Mouse (Mus musculus) spleen, adult 18-20 months (tissue): ENCODE results near the gene Zglp1.

Source experiments
- DNase-seq, 2 experiments: peaks; one replicate each; pipeline ENCODE4 v3.0.0; 2022; ENCODE audit warnings: mixed read lengths in 2 of 2

Zglp1 gene

DNA sequence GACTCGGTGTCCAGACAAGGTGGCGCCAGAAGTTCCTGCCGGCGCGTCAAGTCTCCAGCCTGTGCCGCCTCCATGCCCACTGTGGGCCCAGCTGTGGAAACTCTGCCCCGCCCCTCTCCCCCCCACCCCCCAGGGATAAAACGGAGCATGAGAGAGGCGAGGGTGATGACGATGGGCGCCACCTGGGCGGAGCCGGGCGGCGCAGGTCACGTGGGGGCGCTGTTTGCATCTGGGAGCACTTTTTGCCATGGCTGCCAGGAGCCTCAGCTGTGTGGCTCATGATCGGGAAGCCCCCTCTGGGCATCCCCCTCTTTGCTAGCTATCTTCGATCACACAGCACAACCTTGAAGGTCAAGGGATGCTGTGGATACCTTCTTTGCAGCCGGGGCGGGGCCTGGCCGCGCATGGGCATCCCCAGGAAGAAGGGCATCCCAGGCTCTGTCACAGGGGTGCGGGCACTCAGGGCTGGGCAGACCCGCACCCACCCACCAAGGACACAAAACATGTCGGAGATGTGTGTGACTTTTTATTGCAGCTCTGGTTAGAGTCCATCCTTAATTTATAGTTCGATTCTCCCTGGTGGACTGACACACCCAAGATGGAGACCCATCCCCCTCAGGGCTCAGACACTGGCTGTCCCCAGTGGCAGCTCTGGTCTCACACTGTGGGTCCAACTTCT is at the start of gene Zglp1:
Gene Zglp1 (minus strand): TSS at position 88 of the 679 bp plus-strand sequence.
- DNase-seq: no peak

DNA sequence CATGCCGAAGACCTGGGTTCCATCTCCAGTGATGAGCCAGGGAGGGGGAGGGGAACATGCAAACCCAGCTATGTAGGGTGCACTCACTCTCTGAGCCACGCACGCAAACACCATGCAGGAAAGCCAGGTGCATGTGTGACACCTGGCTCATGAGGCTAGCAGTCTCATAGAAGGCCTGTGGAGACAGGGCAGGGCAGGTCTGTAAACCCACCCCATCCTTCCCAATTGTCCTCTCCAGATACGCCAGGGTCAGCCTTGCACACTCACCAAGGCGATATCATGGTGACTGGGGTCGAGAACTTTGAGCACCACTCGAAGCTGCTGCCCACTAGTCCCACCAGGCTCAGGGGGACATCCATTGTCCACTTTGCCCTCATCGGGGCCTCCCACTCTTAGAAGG is 48.2 kb upstream of the Zglp1 start:
- no peak for DNase-seq

DNA sequence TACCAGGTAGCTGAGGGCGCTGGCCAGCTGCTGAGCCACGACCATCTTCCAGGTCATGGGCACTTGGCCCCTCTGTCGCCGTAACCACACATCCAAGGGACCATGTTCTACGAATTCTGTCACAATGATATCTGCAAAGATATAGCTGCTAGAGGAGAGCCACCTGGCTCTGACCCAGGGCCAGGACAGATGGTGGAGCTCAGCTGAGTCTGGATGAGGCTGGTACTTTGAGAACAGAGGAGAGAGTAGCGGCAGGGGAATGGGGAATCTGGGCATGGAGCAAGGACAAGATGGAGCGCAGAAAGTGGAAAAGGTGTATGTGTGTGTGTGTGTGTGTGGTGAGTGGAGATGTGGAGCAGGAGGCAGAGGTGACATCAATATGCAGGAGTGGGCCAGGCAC is 47.3 kb upstream of the Zglp1 start:
- no peak for DNase-seq

DNA sequence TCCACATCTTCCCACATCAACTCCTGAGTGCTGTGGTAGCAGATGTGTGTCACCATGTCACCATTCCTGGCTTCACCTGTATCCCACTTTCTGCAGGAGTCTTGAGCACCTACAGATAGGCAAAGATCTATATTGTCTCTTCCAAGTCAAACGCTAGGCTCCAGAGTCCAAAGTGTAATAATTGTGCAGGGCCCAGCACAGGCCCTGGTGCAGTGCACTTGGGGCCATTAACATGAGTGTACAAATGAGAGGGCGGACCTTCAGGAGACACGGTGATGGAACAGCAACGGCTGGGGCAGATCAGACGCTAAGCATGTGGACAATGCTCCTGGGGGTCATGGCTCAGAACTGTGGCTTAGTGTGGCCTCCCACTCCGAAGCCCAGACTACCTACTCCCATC is 46.9 kb upstream of the Zglp1 start:
- no peak for DNase-seq

DNA sequence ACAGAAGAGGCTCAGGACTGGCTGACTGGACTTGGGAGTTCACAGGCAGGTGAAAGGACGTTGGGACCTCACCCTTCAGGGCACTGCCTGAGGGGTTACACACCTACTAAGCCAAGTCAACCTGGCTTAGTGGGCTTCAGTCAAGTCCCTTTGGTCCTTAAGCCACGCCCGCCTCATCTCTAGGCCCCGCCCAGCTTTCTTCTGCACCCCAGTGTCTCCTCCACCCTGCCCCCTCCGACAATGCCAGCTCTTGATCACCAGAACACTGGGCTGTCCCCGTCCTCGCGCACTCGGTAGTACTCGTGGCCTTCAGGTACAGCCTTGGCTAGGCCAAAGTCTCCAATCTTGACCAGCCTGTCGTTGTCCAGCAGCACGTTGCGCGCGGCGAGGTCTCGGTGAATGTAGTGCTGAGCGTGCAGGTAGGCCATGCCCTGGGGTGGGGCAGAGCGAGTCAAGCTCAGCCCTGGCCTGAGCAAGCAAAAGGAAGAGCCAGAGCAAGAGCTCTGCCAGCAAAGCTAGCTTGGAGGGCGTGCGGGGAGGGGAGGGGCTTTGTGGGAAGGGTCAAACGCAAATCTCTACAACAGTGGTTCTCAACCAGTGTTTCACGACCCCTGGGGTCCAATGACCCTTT is 40.8 kb upstream of the Zglp1 start:
- no peak for DNase-seq

DNA sequence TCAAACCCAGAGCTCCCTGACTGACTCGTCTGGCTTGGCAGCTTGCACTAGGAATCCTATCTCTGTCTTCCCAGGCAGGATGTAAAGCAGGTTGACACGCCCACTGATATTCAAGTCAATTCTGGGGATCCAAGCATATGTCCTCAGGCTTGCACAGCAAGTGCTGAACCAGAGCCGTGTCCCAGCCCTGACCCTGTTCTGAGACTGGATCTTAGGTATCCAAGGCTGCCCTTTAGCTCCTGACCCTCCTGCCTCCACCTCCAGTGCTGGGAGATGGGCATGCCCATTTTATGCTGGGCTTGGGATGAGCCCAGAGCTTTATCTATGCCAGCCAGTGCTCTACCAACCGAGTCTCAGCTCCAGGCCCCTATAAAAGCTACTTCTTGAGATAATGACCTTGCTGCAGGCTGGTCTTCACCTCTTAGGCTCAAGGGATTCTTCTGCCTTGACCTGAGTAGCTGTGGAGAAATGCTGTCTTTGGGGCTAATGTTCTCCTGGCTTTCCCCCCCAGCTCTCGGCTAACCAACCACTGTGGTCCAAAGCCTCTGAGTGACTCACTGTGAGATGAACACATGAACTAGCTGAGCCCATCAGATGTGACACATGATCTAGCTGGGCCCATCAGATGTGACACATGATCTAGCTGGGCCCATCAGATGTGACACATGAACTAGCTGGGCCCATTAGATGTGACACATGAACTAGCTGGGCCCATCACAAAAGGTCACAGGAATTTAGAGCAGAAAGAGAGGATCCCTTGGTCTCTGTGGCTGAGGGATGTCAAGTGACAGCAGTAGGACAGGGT is 39.1 kb upstream of the Zglp1 start:
- DNase-seq: no peak

DNA sequence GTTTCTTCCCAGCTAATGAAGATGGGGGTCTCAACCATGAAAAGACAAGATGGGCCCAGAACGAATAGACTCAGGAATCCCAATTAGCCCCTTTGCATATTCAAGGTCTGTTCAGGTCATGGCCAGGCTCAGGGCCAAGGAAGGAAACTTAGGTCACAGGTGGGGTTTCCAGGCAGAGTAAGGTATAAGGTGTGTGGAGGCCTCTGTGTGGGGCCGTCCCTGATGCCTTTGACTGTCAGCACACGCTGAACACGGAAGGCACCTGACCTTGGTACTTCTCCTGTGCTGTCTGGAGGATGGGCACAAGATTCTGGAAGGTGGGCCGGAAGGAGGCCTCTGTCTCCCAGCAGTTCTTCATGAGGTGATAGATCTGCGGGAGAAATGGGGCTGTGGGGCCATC is 37.9 kb upstream of the Zglp1 start:
- DNase-seq: no peak

DNA sequence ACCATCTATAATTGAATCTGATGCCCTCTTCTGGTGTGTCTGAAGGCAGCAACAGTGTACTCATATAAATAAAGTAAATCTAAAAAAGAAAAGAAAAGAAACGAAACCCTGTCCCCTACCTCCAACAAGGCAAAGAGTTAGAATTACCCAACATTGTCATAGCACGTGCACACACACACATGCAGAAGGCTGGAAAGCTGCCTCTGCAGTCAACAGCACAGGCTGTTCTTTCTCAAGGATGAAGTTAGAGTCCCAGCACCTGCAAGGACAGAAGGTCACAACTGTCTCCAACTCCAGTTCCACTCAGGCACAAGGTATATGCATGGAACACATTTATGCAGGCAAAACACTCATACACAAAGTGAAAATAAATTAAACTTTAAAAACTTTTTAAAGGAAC is 35.2 kb upstream of the Zglp1 start:
- DNase-seq: no peak

DNA sequence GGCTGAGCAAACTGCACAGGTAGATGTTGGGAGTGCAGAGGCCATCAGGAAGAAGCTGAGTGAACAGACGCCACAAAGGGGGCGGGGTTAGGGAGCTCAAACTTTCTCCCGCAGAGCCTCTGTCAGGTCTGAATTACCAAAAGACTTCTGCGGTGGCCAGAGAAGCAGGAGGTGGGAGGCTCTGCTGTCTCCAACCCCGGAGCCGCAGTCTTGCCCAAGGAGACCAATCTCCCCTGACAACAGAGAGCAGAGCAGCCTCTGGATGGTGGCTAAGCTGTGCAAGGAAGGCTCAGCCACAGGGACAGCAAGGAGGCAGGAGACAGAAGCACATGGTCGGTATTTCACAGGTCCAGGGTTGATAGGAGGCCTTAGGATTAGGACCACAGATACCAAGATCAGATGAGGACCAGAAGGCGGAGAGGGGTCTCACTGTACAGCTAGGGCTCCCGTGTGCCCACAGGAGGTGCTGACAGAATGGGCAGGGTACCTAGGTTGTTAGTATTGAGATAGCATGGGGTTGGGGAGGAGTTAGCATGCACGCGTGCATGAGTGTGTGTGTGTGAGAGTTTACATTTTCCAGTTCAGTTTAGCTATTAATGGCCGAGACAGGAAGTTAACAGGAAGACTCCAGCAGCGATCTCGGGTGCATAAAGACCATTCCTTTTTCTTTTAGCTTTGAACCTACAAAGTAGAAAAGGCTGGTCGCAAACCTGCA is 33.7 kb upstream of the Zglp1 start:
- DNase-seq: no peak

DNA sequence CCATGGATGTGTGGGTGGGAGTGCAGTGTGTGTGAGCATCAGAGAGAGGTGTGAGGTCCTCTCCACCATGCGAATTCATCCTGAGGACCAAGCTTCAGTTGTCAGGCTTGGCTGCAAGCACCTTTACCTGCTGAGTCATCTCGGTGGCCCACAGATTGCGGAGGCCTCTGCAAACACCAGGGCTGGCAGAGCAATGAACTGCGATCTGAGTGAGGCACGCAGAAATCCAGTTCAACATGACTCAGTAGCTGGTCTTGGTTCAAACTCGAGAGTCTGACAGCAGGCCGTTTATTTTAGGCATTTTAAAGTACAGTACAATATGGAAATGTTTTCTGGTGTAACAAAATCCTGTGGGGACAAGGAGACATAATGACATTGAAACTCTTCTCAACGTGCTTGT is 30.9 kb upstream of the Zglp1 start:
- DNase-seq: no peak

DNA sequence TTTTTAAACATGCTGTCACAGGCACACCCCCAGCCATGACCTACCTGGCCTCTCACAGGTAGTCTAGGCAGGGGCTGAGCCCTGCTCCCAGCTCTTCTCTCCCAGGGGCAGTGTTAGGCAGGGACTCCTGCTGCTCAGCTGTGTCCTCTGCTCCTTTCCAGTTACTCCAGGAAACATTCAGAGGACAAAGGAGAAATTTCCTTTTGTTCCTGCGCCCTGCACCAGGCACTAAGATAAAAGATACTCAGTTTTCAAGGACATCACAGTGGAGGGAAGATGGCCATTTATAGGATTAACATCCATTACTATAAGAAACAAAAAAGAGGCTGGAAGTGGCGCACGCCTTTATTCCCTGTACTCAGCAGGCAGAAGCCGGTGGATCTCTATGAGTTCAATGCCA is 29.1 kb upstream of the Zglp1 start:
- no peak for DNase-seq

DNA sequence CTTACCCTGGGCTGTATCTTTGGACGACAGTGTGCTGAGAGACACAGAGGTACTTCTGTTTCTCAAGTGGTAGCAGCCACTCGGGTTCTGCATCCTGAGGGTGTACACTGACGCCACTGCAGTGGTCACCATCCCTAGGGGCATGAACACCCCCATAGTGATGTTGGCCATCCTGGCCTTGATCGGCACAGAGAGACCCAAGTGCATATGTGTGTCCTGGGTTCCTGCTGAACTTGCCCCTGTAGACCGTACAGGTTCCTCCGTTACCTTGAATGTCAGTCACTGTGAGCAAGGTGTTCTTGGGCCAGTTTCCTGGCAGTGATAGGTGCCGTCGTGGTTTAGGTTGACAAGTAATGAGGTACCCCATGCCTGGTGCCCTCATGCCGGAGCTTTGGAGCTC is 26.5 kb upstream of the Zglp1 start:
- DNase-seq: no peak

DNA sequence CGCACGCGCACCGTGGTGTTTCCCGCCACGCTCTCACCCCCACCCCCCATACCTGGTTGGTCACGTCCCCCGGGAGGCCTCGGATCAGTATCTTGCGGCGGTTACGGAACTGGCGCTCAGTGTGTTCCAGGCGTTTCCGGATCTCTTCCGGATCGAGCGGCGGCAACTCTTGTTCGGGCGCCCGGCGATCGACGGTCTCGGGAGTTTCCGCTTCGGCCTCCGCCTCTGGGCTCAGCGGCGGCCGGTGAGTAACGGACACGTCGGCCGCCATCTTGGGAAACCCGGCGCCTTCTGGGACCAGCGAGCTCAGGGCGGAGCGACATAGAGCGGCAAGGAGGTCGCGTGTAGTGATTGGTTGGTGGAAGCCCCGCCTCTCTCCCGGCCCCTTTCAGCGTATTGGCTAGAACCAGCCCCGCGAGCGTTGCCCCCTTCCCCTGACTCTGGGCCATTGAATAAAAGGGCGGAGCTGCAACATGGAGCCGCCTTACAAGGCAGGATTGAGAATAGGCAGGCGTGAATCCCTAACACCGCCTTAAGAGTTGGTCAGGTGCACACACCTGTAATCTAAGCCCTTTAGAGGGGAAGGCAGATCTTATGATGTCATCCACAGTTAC is 24.9 kb upstream of the Zglp1 start, which contains the start of the genes Gm38431 and Raver1:
Gene Gm38431 (minus strand): TSS at position 291 of the 614 bp plus-strand sequence.
Gene Raver1 (minus strand): TSS at position 302 of the 614 bp plus-strand sequence.
- peak; percentile 94 to 96 for DNase-seq

DNA sequence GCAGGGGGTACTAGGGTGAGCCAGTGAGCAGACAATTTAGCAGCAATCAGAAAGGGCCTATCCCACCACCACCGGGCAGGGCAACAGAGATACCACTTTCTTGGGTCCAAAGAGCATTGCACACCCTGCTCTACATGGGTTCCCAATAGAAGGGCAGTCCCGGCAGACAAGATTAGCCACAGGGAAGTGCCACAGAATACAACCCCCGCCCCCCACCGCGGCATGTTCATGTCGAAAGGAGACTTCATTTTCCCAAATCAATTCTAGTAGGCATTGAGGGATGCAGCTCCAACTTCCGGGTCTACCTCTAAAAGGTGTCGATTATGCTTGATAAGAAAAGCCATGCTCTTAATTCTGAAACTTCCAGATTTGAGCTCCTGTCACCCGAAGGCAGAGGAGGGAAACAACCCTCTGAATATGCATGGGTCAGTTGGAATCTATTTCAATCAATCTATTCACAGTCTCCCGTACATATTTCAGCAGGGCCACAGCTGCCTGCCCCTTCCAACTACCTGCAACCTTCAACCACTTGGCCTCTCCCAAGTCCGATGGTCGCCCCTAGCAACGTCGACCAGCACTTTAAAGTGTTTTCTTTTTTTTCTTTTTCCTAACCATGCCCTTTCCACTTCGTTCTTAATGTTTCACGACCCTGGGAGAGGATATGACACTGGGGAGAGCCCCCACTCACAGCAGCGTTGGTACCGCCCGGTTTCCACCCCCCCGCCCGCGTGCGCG is 24.2 kb upstream of the Zglp1 start:
- no peak for DNase-seq

DNA sequence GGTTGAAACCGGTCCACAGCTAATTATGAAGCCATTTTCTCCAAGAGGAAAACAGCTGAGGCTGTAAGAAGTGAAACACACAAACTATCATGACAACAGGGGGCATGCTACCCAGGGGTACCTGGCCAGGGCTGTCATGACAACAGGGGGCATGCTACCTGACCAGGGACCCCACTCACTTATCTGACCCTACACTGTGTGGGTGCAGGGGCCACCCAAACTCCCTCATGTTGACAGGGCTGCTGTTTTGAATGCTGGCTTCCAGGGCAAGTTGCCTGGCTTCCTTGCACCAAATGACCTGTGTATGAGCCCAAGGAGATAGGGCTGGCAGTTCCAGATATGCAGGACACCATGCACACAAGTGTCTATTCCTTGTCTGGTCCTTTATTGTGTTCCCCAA is 23.6 kb upstream of the Zglp1 start:
- DNase-seq: no peak

DNA sequence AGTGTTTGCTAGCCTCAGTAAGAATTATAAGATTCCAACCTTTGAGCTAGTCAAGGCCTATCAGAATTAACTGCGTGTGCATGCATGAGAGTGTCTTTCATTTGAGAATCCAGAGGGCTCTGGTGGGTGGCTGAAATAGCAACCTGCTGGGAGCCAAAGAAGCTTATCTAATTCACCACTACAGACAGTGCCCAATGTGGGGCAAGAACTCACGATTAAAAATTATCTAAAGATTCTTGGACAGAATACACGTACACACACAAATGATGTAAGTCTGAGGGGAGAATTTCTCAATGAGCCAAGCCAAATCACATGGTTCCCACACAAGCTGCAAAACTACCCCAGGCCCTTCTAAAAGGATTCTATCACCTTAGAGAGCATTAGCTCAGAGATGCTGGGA is 16.4 kb upstream of the Zglp1 start:
- no peak for DNase-seq

DNA sequence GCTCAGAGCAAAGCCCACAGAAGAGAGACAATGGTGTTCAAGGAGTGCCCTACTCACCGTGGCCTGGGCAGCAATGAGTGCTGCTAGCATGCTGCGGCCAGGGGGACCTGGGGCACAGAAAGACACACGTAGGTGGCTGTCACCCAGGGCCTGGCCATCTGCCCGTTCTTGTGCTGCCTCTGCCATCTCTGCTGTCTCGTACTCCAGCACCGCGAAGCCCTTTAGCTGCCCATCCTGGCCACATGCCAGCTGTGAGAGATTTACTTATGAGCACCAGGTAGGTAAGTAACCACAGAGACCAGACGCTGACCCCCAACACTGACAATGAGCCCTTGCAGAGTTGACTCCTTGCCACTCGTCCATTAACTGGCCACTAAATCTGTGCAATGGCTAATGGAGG is 14.2 kb upstream of the Zglp1 start:
- DNase-seq: no peak

DNA sequence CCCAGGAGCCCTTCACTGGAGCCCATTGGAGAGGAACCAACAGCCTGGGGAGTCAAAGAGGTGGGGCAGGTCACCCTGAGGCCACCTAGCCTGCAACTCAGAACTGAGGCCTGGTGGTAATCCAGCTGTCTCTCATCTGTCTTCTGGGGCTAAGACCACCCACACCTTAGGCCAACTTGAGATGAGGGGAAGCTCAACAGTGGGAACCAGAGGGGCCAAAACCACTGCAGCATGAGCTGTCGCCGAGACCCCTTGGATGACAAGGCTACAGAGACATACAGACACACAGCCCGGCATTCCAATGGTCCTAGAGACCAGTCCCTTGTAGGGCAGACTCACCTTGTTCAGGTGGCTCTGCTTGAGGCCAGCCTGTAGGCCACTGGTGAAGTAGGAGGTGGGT is 8.7 kb upstream of the Zglp1 start:
- no peak for DNase-seq

DNA sequence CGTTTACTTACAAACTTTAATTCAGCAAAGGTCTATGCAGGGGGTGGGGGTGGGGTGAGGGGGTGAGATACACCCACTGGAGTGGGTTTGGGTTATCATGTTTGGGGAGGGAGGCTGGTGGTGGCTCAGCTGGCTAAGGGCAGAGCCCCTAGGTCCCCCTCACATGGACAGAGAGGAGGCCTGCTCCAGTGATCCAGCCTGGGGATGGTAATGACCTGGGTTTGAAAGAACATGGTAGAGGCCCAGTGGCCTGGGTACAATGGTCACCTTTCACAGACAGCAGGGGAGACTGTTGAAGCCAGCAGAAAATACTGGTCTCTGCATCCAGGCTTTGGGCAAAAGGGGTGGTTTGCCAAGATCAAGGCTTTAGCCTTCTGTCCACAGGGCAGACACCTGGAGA is 7.3 kb upstream of the Zglp1 start:
- DNase-seq: no peak

DNA sequence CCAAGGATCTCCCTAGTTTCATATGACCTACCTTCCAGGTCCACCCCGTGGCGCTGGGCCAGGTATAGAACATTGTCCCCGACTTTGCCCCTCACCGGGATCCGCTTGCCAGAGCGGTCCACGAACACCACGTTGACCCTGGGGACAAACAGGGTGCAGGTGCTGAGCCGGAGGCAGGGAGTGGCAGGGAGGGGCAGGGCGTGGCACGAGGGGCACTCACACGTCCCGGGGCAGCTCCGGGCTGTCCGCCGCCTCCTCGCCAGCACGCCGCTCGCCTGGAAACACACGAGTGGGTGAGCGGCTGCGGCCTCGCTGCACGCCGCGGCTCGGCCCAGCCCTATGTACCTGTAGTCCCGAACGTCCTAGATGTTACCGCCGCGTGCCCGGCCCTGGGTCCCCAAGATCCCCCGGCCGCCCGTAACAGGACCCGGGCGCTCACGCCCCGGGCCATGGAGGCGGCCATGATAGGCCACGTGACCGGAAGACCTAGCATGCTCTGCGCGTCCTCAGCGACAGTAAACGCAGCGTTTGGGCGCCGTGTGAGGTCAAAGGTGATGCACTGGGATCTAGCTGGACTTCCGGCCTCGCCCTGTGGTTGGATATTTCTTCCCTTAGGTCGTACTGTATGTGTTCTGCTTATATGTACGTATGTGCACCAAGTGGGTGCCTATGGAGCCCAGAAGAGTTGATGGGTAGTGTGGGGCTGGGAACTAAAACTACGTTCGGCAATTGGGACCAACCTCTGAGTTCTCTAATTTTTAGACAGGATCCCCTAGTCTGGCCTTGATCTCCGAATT is 6.3 kb upstream of the Zglp1 start, which contains the start of the genes Gm49373 and Fdx1l:
Gene Gm49373 (minus strand): TSS at position 53 of the 797 bp plus-strand sequence.
Gene Fdx1l (minus strand): TSS at position 571 of the 797 bp plus-strand sequence.
- DNase-seq: peak; percentile 77 to 79

DNA sequence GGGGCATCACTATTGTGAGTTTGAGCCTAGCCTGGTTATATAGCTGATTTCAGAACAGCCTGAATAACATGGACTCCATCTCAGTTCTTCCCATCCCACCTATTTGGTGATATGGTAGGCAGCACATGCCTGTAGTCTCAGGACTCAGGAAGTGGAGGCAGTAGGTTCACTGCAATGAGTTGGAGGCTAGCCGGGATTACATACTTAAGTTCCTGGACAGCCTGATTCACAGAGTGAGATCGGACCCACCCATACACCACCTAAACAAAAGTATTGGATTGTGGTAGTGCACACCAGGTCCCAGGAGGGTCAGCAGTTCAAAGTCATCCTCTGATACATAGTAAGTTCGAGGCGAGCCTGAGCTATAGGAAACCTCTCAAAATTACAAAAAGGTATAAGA is 5.7 kb upstream of the Zglp1 start:
- DNase-seq: no peak
